Mouse (Mus musculus) right cerebral cortex, postnatal 4 days (tissue): ENCODE measurements around the gene Nxpe5.
"Not testable (repeated sequence)": the region's sequence is repeated elsewhere in the genome, so short reads cannot be mapped to it uniquely, and the experiment has no call there.

ENCODE experiments used
- DNase-seq: peaks from one replicate; pipeline ENCODE4 v3.0.0-alpha.2; 2022

Nxpe5 gene

GRCm38 (mm10) chr5:138225700-138226099, at the start of gene Nxpe5:
TSS of gene Nxpe5 (plus strand) at chr5:138225898.
- no peak for DNase-seq

GRCm38 (mm10) chr5:138186950-138187638, 38.6 kb upstream of the Nxpe5 start, which contains the start of the genes Taf6 and Cnpy4:
TSS of gene Taf6 (minus strand) at chr5:138187451.
TSS of gene Cnpy4 (plus strand) at chr5:138187485.
- peak; percentile 84 for DNase-seq

GRCm38 (mm10) chr5:138187661-138188306, 37.9 kb upstream of the Nxpe5 start:
- DNase-seq = peak; percentile 47

GRCm38 (mm10) chr5:138193771-138194727, 31.6 kb upstream of the Nxpe5 start, which contains the start of gene Mblac1:
TSS of gene Mblac1 (plus strand) at chr5:138194314.
- DNase-seq = peak; percentile 70

GRCm38 (mm10) chr5:138194755-138195345, 30.8 kb upstream of the Nxpe5 start:
- peak; percentile 44 for DNase-seq

- no peak for DNase-seq
These were observed 30.2 kb upstream of the Nxpe5 start for GRCm38 (mm10) chr5:138195463-138195862.

- no peak for DNase-seq
These were observed 26.1 kb upstream of the Nxpe5 start for GRCm38 (mm10) chr5:138199576-138199975.

- no peak for DNase-seq
These were observed 23.6 kb upstream of the Nxpe5 start for GRCm38 (mm10) chr5:138202086-138202485.

GRCm38 (mm10) chr5:138207253-138207652, 18.4 kb upstream of the Nxpe5 start:
- no peak for DNase-seq

- DNase-seq = no peak
These were observed 17.8 kb upstream of the Nxpe5 start for GRCm38 (mm10) chr5:138207873-138208272.

- DNase-seq = not testable (repeated sequence)
These were observed 9.1 kb upstream of the Nxpe5 start for GRCm38 (mm10) chr5:138216632-138217031.

- no peak for DNase-seq
These were observed 5.8 kb upstream of the Nxpe5 start for GRCm38 (mm10) chr5:138219864-138220263.

- DNase-seq = peak; percentile 93
These were observed 3.6 kb upstream of the Nxpe5 start for GRCm38 (mm10) chr5:138222111-138222510.

- DNase-seq = peak; percentile 7
These were observed 2.4 kb upstream of the Nxpe5 start for GRCm38 (mm10) chr5:138223287-138223686.

GRCm38 (mm10) chr5:138226491-138226890, 793 bp downstream of the Nxpe5 start:
- no peak for DNase-seq

GRCm38 (mm10) chr5:138227367-138227766, 1.7 kb downstream of the Nxpe5 start:
- no peak for DNase-seq

- peak; percentile 28 for DNase-seq
These were observed 2.3 kb downstream of the Nxpe5 start for GRCm38 (mm10) chr5:138228026-138228425.

GRCm38 (mm10) chr5:138229511-138229910, 3.8 kb downstream of the Nxpe5 start:
- DNase-seq = no peak

- DNase-seq = no peak
These were observed 8.1 kb downstream of the Nxpe5 start for GRCm38 (mm10) chr5:138233778-138234177.

- no peak for DNase-seq
These were observed 8.5 kb downstream of the Nxpe5 start for GRCm38 (mm10) chr5:138234224-138234623.

GRCm38 (mm10) chr5:138241511-138241910, 15.8 kb downstream of the Nxpe5 start:
- DNase-seq = no peak

- DNase-seq = no peak
These were observed 25.4 kb downstream of the Nxpe5 start for GRCm38 (mm10) chr5:138251144-138251543.

GRCm38 (mm10) chr5:138253061-138253460, 27.4 kb downstream of the Nxpe5 start:
- no peak for DNase-seq
